In genomic region chr12:72069626-72070326, GRCm38 (mm10) we compare ENCODE assay signal across 8 mouse cellular contexts. TPM values are rescaled to one million over a fixed set of nuclear protein-coding genes. Genes with fewer than 3 reads are reported as not detected.
DNase-seq lines count a peak whose midpoint lies in the region; ATAC-seq and TF ChIP-seq lines count a peak whose summit lies in the region.

No protein-coding gene starts in this region.

- peaks cover 12% of the 10 kb centered on the region for H3K4me1 ChIP-seq in heart, embryonic 13.5 days
- H3K4me1 ChIP-seq in G1E (ENCODE audit: insufficient read depth, low read depth, low read length), result no peaks in the 10 kb centered on the region; the same call in 1 of the 2 replicates
- peaks cover 12% of the 10 kb centered on the region for H3K4me1 ChIP-seq in forebrain, embryonic 15.5 days
- peaks cover 4% of the 10 kb centered on the region for H3K4me1 ChIP-seq in liver, embryonic 16.5 days (ENCODE audit: control insufficient read depth, low read depth, low read length)

- peaks cover 11% of the 10 kb centered on the region for H3K36me3 ChIP-seq in heart, embryonic 13.5 days
- H3K36me3 ChIP-seq in G1E (replicated peaks), result no peaks in the 10 kb centered on the region
- 0 out of 2 replicates have a peak, but pooled peaks cover 4% of the 10 kb centered on the region for H3K36me3 ChIP-seq in forebrain, embryonic 15.5 days
- peaks cover 2% of the 10 kb centered on the region; the same call in 1 of the 2 replicates for H3K36me3 ChIP-seq in liver, embryonic 16.5 days (ENCODE audit: control insufficient read depth, insufficient read depth)

- no peak for TF ChIP-seq CTCF in G1E (IDR thresholded peaks at IDR 0.05; ENCODE audit: low read depth, low read length)

- intact Hi-C loops in heart, postnatal 25 days (cut with DNase I), result no loop called here

- H3K9ac ChIP-seq in heart, embryonic 13.5 days, result peak overlapping the region; percentile 75
- H3K9ac ChIP-seq in forebrain, embryonic 15.5 days (replicated peaks), result peak overlapping the region; percentile 64
- H3K9ac ChIP-seq in liver, embryonic 16.5 days (ENCODE audit: low read depth, low read length), result no peak overlapping the region; the same call in 1 of the 2 replicates

- ATAC-seq in heart, embryonic 13.5 days (ENCODE audit: extremely low read depth, insufficient number of reproducible peaks, low FRiP score, low TSS enrichment), result no peak
- ATAC-seq in G1E (ENCODE audit: extremely low read depth, insufficient number of reproducible peaks, low FRiP score, poor library complexity, severe bottlenecking), result no peak
- no peak for ATAC-seq in forebrain, embryonic 15.5 days (replicated peaks)
- peak; percentile 11; the same call in 1 of the 2 replicates for ATAC-seq in liver, embryonic 16.5 days (ENCODE audit: low read depth)

- 5% methylated on average over 40 of the region's 40 CpGs for WGBS in heart, embryonic 13.5 days
- WGBS in forebrain, embryonic 15.5 days, result 5% methylated on average over 40 of the region's 40 CpGs
- WGBS in liver, embryonic 16.5 days (ENCODE audit: insufficient replicate concordance), result 5% methylated on average over 40 of the region's 40 CpGs

- peak overlapping the region; percentile 66 for H3K4me3 ChIP-seq in heart, embryonic 13.5 days
- H3K4me3 ChIP-seq in G1E (ENCODE audit: low read depth, low read length), result peak overlapping the region; percentile 36
- H3K4me3 ChIP-seq in forebrain, embryonic 15.5 days, result peak overlapping the region; percentile 73
- H3K4me3 ChIP-seq in liver, embryonic 16.5 days (ENCODE audit: low read depth, low read length), result peak overlapping the region; percentile 63

- H3K9me3 ChIP-seq in heart, embryonic 13.5 days, result no peaks in the 10 kb centered on the region
- peaks cover 19% of the 10 kb centered on the region for H3K9me3 ChIP-seq in G1E (replicated peaks)
- H3K9me3 ChIP-seq in forebrain, embryonic 15.5 days, result no peaks in the 10 kb centered on the region
- no peaks in the 10 kb centered on the region for H3K9me3 ChIP-seq in liver, embryonic 16.5 days (replicated peaks; ENCODE audit: control insufficient read depth, low read length)

- peaks cover 55% of the 10 kb centered on the region for H3K27me3 ChIP-seq in heart, embryonic 13.5 days (replicated peaks)
- peaks cover 20% of the 10 kb centered on the region for H3K27me3 ChIP-seq in G1E (ENCODE audit: insufficient read depth, low read length)
- peaks cover 10% of the 10 kb centered on the region; the same call in 1 of the 2 replicates for H3K27me3 ChIP-seq in forebrain, embryonic 15.5 days
- peaks cover 28% of the 10 kb centered on the region for H3K27me3 ChIP-seq in liver, embryonic 16.5 days (ENCODE audit: control insufficient read depth, insufficient read depth, low read depth, low read length)

- H3K4me2 ChIP-seq in heart, embryonic 13.5 days, result peak overlapping the region; percentile 99
- peak overlapping the region; percentile 96 for H3K4me2 ChIP-seq in forebrain, embryonic 15.5 days (replicated peaks)
- H3K4me2 ChIP-seq in liver, embryonic 16.5 days (ENCODE audit: low read depth, low read length), result peak overlapping the region; percentile 80

- H3K27ac ChIP-seq in heart, embryonic 13.5 days (replicated peaks), result no peak overlapping the region
- peak overlapping the region; percentile 90 for H3K27ac ChIP-seq in forebrain, embryonic 15.5 days (replicated peaks)
- H3K27ac ChIP-seq in liver, embryonic 16.5 days (ENCODE audit: low read length), result no peak overlapping the region

- no peak for DNase-seq in heart, postnatal 25 days (ENCODE audit: low spot score)
- no peak for DNase-seq in G1E (ENCODE audit: low spot score)
- no peak for DNase-seq in thymus, postnatal 14 days
- DNase-seq in cerebellum, postnatal 25 days, result no peak
- no peak for DNase-seq in right cerebral cortex, postnatal 36 days (ENCODE audit: low spot score in 2 of 2)

RNA-seq across cellular contexts. Expression of gene Gpr135, which starts 1.1 kb away (rescaled TPM):
- 0.43 and 0.60 TPM in 2 replicates for polyA plus RNA-seq in heart, embryonic 13.5 days (2015; fragmentation: Nextera tagmentation; extraction: Ambion mirVana)
- under 1 TPM; 0.25 to 0.42 TPM for total RNA-seq in heart, postnatal 25 days (2021)
- total RNA-seq in G1E (2014; fragmentation: Nextera tagmentation) (not detected in 2 replicates), G1E (2017) (not detected in 2 replicates)
- not detected in 2 replicates for polyA plus RNA-seq in G1E (2012)
- 4.0 and 4.2 TPM in 2 replicates for polyA plus RNA-seq in forebrain, embryonic 15.5 days (2015; fragmentation: Nextera tagmentation; extraction: Ambion mirVana)
- polyA plus RNA-seq in liver, embryonic 16.5 days (2015; fragmentation: Nextera tagmentation; extraction: Ambion mirVana), result 0.09 and 0.14 TPM in 2 replicates

RNA-seq across cellular contexts. Expression of gene L3hypdh, which starts 15.5 kb away (rescaled TPM):
- 16.8 and 20.4 TPM in 2 replicates for polyA plus RNA-seq in heart, embryonic 13.5 days (2015; fragmentation: Nextera tagmentation; extraction: Ambion mirVana)
- 1 to 10 TPM; 5.7 to 6.7 TPM for total RNA-seq in heart, postnatal 25 days (2021)
- total RNA-seq in G1E (2014; fragmentation: Nextera tagmentation) (0.39 and 1.1 TPM in 2 replicates), G1E (2017) (0.93 and 0.98 TPM in 2 replicates)
- 0.42 and 0.51 TPM in 2 replicates for polyA plus RNA-seq in G1E (2012)
- polyA plus RNA-seq in forebrain, embryonic 15.5 days (2015; fragmentation: Nextera tagmentation; extraction: Ambion mirVana), result 7.4 and 8.2 TPM in 2 replicates
- polyA plus RNA-seq in liver, embryonic 16.5 days (2015; fragmentation: Nextera tagmentation; extraction: Ambion mirVana), result 9.8 and 10.2 TPM in 2 replicates

RNA-seq across cellular contexts. Expression of gene Jkamp, which starts 15.6 kb away (rescaled TPM):
- 72.5 and 82.9 TPM in 2 replicates for polyA plus RNA-seq in heart, embryonic 13.5 days (2015; fragmentation: Nextera tagmentation; extraction: Ambion mirVana)
- total RNA-seq in heart, postnatal 25 days (2021), result 10 to 100 TPM; 21.1 to 21.3 TPM
- total RNA-seq in G1E (2014; fragmentation: Nextera tagmentation) (61.8 and 65.5 TPM in 2 replicates), G1E (2017) (35.7 and 42.3 TPM in 2 replicates)
- polyA plus RNA-seq in G1E (2012), result 9.4 and 9.8 TPM in 2 replicates
- polyA plus RNA-seq in forebrain, embryonic 15.5 days (2015; fragmentation: Nextera tagmentation; extraction: Ambion mirVana), result 123 and 130 TPM in 2 replicates
- 15.9 and 17.4 TPM in 2 replicates for polyA plus RNA-seq in liver, embryonic 16.5 days (2015; fragmentation: Nextera tagmentation; extraction: Ambion mirVana)
